Mouse (Mus musculus) G1E (cell line): ENCODE results near the gene Wars.

Source experiments
- CTCF ChIP-seq: IDR thresholded peaks from 2 replicates; pipeline ENCODE4 v1.5.1; 2012; ENCODE audit warnings: low read depth, low read length, inconsistent platforms, mixed read lengths
- GATA1 ChIP-seq: IDR thresholded peaks from 2 replicates; pipeline ENCODE4 v1.6.1; 2012; ENCODE audit warnings: borderline replicate concordance, low read length, inconsistent platforms, mixed read lengths

- TF ChIP-seq GATA1 (no peak), CTCF (no peak)
Measured at GRCm38 (mm10) chr12:108810309-108810708, 83.7 kb downstream of the Wars start.
